Mouse (Mus musculus) NIH3T3 (cell line): ENCODE results near the gene Nim1k.
"Not testable (repeated sequence)": the region's sequence is repeated elsewhere in the genome, so short reads cannot be mapped to it uniquely, and the experiment has no call there.

Source experiments
- DNase-seq: peaks from one replicate; pipeline ENCODE4 v3.0.0-alpha.2; 2012; ENCODE audit warnings: low read depth

Gene Nim1k

GRCm38 (mm10) chr13:119689709-119690038 is 66.0 kb downstream of the Nim1k start:
- DNase-seq, result no peak

DNA sequence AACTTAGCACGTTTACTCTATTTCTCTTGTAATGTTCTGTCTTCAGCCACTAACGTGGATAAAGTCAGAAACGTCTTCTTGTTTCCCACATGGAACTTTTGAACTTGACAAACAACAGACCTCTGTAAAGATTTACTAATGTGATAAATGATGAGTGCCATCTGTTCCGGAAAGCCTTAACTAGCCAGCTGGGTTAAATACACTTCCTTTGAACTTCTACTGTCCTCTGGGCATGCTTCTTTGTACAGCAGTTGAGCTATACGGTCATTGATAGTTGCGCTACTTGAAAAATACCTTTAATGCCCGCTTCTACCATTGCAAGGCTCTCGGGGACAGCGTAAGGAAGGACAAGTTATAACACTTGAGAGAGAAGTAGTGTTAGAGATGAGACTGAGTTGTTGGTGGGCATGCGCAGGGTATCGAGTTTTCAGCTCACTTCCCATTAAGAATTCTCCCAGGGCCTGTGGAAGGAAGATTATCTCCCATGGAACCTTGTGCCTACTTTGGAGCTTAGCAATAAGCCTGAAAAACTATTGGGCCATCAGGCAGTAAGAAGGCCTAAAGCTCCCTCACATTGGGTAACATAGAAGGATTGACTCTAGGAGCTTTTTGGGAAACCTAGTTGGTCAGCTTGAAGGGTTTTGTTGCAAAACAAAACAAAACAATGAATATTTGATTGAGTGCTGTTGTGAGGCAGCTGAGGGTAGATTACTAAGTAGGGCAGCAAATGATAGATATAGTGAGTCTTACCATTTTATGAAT is 71.1 kb downstream of the Nim1k start:
- no peak for DNase-seq

GRCm38 (mm10) chr13:119681161-119681560 is 74.5 kb downstream of the Nim1k start:
- DNase-seq, result no peak

DNA sequence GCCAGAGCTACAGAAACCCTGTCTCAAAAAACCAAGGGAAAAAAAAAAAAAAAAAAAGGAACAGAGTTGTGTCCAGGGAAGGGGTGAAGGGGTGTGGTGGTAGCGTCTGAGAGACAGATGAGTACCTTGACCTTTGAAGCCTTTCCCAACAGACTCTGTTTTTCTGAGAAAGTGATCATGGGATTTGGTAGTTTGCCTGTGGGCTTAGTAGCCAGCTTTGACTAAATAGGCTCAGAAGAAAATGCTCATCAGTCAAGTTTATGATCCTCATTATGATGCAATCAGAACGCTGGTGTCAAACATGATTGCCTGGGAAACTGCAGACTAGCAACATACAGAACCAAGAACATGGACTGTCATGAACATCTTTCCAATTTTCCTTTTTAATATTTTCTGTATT is 76.0 kb downstream of the Nim1k start:
- DNase-seq, result no peak

- DNase-seq, result peak; percentile 31
Measured at GRCm38 (mm10) chr13:119678794-119679193, 76.9 kb downstream of the Nim1k start.

DNA sequence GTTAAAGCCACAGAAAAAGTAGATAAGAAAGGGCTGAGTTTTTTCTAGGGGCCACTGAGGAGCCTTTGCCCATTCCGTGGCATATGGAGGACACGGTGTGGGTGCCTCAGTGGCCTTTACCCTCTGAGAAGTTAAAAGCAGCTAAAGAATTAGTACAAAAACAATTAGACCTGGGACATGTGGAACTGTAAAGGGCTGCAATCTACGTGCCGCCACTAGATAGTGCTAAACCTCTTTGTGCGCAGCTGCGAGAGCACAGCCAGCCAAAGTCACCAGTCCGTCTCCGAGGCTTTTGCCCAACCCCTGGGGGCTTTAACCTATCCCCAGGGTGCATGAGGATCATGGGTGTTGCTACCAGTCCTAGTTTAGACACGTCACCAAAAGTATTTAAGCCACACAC is 94.3 kb downstream of the Nim1k start:
- not testable (repeated sequence) for DNase-seq
